Mouse (Mus musculus): ENCODE data around the gene Gucy2g. TPM values are rescaled to one million over a fixed set of nuclear protein-coding genes. Genes with fewer than 3 reads are reported as not detected.
A peak's percentile ranks its signal among the peaks of the same experiment; 100 is the strongest.

The Gucy2g gene
- polyA plus RNA-seq, 1 experiment: 0.88 TPM

GRCm38 (mm10) chr19:55194520-55195170 lies 46.4 kb downstream of the Gucy2g start:
- 81% methylated on average over 7 of the region's 7 CpGs for WGBS
- H3K4me1 ChIP-seq (ENCODE audit: control insufficient read depth, insufficient read depth, low read length): 0 out of 2 replicates have a peak, but pooled peaks cover 9% of the 10 kb centered on the region
- DNase-seq: no peak
- TF ChIP-seq CTCF (conservative IDR thresholded peaks at IDR 0.05; ENCODE audit: insufficient read depth, insufficient read length, low read depth, low read length) (no peak), POLR2A (IDR thresholded peaks at IDR 0.05; ENCODE audit: low read depth, low read length) (no peak)
- H3K27ac ChIP-seq (ENCODE audit: insufficient read depth, low read depth, low read length): no peak overlapping the region
- no peaks in the 10 kb centered on the region for H3K36me3 ChIP-seq (ENCODE audit: control insufficient read depth, insufficient read depth, low read length)
- no peaks in the 10 kb centered on the region for H3K27me3 ChIP-seq (replicated peaks; ENCODE audit: control insufficient read depth, insufficient read depth, low read length)
- no peak overlapping the region for H3K4me3 ChIP-seq (ENCODE audit: insufficient read depth, low read depth, low read length)

DNA sequence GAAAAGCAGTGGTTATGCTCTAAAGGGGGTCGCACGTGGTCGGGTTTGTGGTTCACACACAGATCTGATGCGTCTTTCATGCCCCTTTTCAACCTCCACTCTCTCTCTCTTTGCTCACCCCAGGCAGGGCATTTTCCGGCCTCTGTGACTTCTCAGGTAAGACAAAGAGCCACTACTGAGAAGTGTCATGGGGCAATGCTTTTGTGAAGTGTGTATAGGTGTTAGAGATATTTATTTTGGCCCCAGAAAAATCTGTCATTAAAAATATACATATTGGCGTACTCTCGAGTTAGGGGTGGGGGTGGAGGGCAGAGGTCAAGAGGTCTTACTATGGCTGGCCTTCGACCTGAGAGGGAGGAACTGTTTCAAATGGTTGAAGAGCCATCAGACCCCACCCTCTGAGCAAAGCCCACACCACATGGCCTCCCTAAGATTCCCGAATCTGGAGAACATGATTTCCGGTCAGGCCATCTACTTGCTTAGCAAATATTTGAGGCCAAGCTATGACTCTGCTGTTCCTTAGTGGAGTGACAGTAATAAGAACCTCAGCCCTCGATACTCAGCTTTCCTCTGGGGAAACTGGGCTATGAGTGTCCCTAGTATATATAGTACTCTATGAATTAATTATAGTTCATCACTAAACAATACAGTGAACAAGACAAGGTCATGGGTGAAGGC lies 47.2 kb downstream of the Gucy2g start:
- no peak for TF ChIP-seq POLR2A (IDR thresholded peaks at IDR 0.05; ENCODE audit: low read depth, low read length)
- no peak for TF ChIP-seq CTCF (conservative IDR thresholded peaks at IDR 0.05; ENCODE audit: insufficient read depth, insufficient read length, low read depth, low read length)
- Histone ChIP-seq H3K27me3 (replicated peaks; ENCODE audit: control insufficient read depth, insufficient read depth, low read length) (no peaks in the 10 kb centered on the region), H3K4me1 (ENCODE audit: control insufficient read depth, insufficient read depth, low read length) (0 out of 2 replicates have a peak, but pooled peaks cover 10% of the 10 kb centered on the region), H3K27ac (ENCODE audit: insufficient read depth, low read depth, low read length) (no peak overlapping the region), H3K36me3 (ENCODE audit: control insufficient read depth, insufficient read depth, low read length) (no peaks in the 10 kb centered on the region), H3K4me3 (ENCODE audit: insufficient read depth, low read depth, low read length) (no peak overlapping the region)
- WGBS: 81% methylated on average over 11 of the region's 11 CpGs
- DNase-seq: no peak

GRCm38 (mm10) chr19:55192254-55192945 lies 48.6 kb downstream of the Gucy2g start:
- TF ChIP-seq POLR2A (IDR thresholded peaks at IDR 0.05; ENCODE audit: low read depth, low read length): no peak
- no peak for TF ChIP-seq CTCF (conservative IDR thresholded peaks at IDR 0.05; ENCODE audit: insufficient read depth, insufficient read length, low read depth, low read length)
- Histone ChIP-seq H3K27me3 (replicated peaks; ENCODE audit: control insufficient read depth, insufficient read depth, low read length) (no peaks in the 10 kb centered on the region), H3K27ac (ENCODE audit: insufficient read depth, low read depth, low read length) (no peak overlapping the region), H3K4me3 (ENCODE audit: insufficient read depth, low read depth, low read length) (no peak overlapping the region), H3K36me3 (ENCODE audit: control insufficient read depth, insufficient read depth, low read length) (no peaks in the 10 kb centered on the region), H3K4me1 (ENCODE audit: control insufficient read depth, insufficient read depth, low read length) (0 out of 2 replicates have a peak, but pooled peaks cover 7% of the 10 kb centered on the region)
- 87% methylated on average over 21 of the region's 21 CpGs for WGBS
- DNase-seq: peak; percentile 32

GRCm38 (mm10) chr19:55191596-55191995 lies 49.4 kb downstream of the Gucy2g start:
- Histone ChIP-seq H3K27me3 (replicated peaks; ENCODE audit: control insufficient read depth, insufficient read depth, low read length) (no peaks in the 10 kb centered on the region), H3K4me3 (ENCODE audit: insufficient read depth, low read depth, low read length) (no peak overlapping the region), H3K27ac (ENCODE audit: insufficient read depth, low read depth, low read length) (no peak overlapping the region), H3K4me1 (ENCODE audit: control insufficient read depth, insufficient read depth, low read length) (0 out of 2 replicates have a peak, but pooled peaks cover 7% of the 10 kb centered on the region), H3K36me3 (ENCODE audit: control insufficient read depth, insufficient read depth, low read length) (no peaks in the 10 kb centered on the region)
- 59% methylated on average over 2 of the region's 2 CpGs for WGBS
- DNase-seq: no peak
- TF ChIP-seq CTCF (conservative IDR thresholded peaks at IDR 0.05; ENCODE audit: insufficient read depth, insufficient read length, low read depth, low read length) (no peak), POLR2A (IDR thresholded peaks at IDR 0.05; ENCODE audit: low read depth, low read length) (no peak)

DNA sequence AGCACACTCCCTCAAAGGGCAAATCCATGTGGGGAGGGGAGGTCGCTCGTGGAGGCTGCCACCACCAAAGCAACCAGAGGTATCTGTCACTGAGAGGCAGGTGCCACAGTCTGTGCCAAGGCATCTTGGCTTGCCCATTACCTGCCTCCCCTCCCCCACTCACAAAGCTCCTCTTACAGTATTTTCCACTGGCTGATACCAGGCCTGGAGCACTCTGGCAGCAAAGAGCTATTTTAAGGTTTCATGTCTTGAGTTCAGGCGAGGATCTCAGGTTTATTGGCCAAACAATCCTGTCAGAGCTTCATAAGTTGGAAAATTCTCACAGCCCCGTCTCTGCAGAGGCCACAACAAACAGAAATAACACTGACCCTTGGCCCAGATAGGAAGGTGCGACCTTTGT lies 51.0 kb downstream of the Gucy2g start:
- TF ChIP-seq CTCF (conservative IDR thresholded peaks at IDR 0.05; ENCODE audit: insufficient read depth, insufficient read length, low read depth, low read length) (no peak), POLR2A (IDR thresholded peaks at IDR 0.05; ENCODE audit: low read depth, low read length) (no peak)

GRCm38 (mm10) chr19:55185651-55186050 lies 55.4 kb downstream of the Gucy2g start:
- no peak overlapping the region for H3K27ac ChIP-seq (ENCODE audit: insufficient read depth, low read depth, low read length)
- 60% methylated on average over 3 of the region's 3 CpGs for WGBS
- 0 out of 2 replicates have a peak, but pooled peaks cover 7% of the 10 kb centered on the region for H3K4me1 ChIP-seq (ENCODE audit: control insufficient read depth, insufficient read depth, low read length)
- no peaks in the 10 kb centered on the region for H3K27me3 ChIP-seq (replicated peaks; ENCODE audit: control insufficient read depth, insufficient read depth, low read length)
- no peak for DNase-seq
- H3K4me3 ChIP-seq (ENCODE audit: insufficient read depth, low read depth, low read length): no peak overlapping the region
- H3K36me3 ChIP-seq (ENCODE audit: control insufficient read depth, insufficient read depth, low read length): no peaks in the 10 kb centered on the region
- no peak for TF ChIP-seq CTCF (conservative IDR thresholded peaks at IDR 0.05; ENCODE audit: insufficient read depth, insufficient read length, low read depth, low read length)
- no peak for TF ChIP-seq POLR2A (IDR thresholded peaks at IDR 0.05; ENCODE audit: low read depth, low read length)

More for the DNA sequence above, 51.0 kb downstream of the Gucy2g start:
- Histone ChIP-seq H3K36me3 (ENCODE audit: control insufficient read depth, insufficient read depth, low read length) (no peaks in the 10 kb centered on the region), H3K27ac (ENCODE audit: insufficient read depth, low read depth, low read length) (no peak overlapping the region), H3K27me3 (replicated peaks; ENCODE audit: control insufficient read depth, insufficient read depth, low read length) (no peaks in the 10 kb centered on the region), H3K4me1 (ENCODE audit: control insufficient read depth, insufficient read depth, low read length) (0 out of 2 replicates have a peak, but pooled peaks cover 7% of the 10 kb centered on the region), H3K4me3 (ENCODE audit: insufficient read depth, low read depth, low read length) (no peak overlapping the region)
- 54% methylated on average over 5 of the region's 5 CpGs for WGBS
- DNase-seq: peak; percentile 55

DNA sequence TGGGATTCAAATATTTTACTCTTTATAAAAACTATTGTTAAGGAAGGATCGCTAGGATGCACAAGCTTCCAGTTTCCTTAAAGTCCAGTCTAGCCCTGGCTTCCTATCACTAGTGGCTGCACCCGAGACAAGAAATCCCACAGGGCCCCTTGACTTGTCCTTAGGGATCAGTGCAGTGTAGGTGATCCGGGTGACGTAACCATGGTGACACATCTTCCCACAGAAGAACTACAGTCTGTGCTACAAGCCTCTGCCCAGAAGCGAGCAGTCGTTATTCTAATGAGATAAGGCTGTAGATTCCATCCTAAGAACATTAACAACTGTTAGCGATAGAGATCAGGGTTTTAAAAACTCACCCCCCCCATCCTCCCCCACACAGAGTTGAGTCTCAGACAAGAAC lies 56.0 kb downstream of the Gucy2g start:
- Histone ChIP-seq H3K27ac (ENCODE audit: insufficient read depth, low read depth, low read length) (no peak overlapping the region), H3K4me1 (ENCODE audit: control insufficient read depth, insufficient read depth, low read length) (0 out of 2 replicates have a peak, but pooled peaks cover 5% of the 10 kb centered on the region), H3K36me3 (ENCODE audit: control insufficient read depth, insufficient read depth, low read length) (no peaks in the 10 kb centered on the region), H3K27me3 (replicated peaks; ENCODE audit: control insufficient read depth, insufficient read depth, low read length) (no peaks in the 10 kb centered on the region), H3K4me3 (ENCODE audit: insufficient read depth, low read depth, low read length) (no peak overlapping the region)
- 76% methylated on average over 7 of the region's 7 CpGs for WGBS
- DNase-seq: no peak
- no peak for TF ChIP-seq POLR2A (IDR thresholded peaks at IDR 0.05; ENCODE audit: low read depth, low read length)
- no peak for TF ChIP-seq CTCF (conservative IDR thresholded peaks at IDR 0.05; ENCODE audit: insufficient read depth, insufficient read length, low read depth, low read length)
